Mouse (Mus musculus): ENCODE measurements around the gene Hlx. TPM values are rescaled to one million over a fixed set of nuclear protein-coding genes. Genes with fewer than 3 reads are reported as not detected.

Hlx gene
- polyA plus RNA-seq, 1 experiment from 2014 or later, result 8.1 TPM

DNA sequence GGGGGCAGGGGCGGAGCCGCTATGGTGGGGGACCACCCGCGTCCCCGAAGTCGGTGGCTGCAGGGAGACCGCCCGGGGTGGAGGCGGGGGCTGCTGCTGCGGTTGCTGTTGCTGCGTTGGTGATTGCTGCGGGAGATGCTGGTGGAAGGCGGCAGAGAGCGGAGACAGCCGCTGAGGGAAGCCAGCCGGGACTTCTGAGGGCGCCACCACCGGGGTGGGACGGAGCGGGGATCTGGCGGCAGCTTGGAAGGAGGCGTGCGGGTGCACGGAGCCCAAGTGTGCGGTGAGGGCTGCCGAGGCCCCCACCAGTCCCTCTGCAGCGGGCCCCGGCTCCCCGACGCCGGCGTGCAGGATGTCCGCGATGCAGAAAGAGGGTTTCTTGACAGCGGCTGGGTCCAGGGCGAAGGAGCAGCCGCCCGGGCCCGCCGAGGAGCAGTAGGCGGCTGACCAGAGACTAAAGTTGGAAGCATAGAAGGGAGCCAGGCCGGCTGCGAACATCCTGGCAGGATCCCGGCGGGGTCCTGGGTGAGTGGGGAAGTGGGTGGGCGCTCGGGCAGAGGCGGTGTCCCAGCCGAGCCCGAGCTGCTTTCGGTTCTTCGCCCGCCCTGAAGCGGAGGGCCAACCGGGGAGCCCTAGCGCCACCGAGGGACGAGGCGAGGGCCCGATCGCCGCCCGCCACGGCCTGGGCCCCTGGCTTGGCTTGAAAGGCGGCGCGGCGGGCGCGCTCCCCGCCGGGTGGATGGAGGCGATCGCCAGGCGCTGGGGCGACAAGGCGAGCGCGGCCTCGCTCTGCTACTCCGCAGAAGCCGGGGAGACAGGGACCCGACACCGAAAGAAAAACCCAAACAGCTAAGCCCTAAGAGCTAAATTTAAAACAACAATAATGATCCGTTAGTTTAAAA lies 524 bp downstream of the Hlx start:
- Histone ChIP-seq H3K27me3 (replicated peaks) (peaks cover 92% of the 10 kb centered on the region), H3K4me2 (peak overlapping the region; percentile 78), H3K36me3 (no peaks in the 10 kb centered on the region), H3K9me3 (no peaks in the 10 kb centered on the region), H3K27ac (replicated peaks) (peak overlapping the region; percentile 76), H3K9ac (peak overlapping the region; percentile 87), H3K4me3 (peak overlapping the region; percentile 63), H3K4me1 (peaks cover 38% of the 10 kb centered on the region)
- under 1% methylated on average over 81 of the region's 85 CpGs for WGBS
- no peak for ATAC-seq (ENCODE audit: extremely low read depth, insufficient number of reproducible peaks, low FRiP score, low TSS enrichment)

DNA sequence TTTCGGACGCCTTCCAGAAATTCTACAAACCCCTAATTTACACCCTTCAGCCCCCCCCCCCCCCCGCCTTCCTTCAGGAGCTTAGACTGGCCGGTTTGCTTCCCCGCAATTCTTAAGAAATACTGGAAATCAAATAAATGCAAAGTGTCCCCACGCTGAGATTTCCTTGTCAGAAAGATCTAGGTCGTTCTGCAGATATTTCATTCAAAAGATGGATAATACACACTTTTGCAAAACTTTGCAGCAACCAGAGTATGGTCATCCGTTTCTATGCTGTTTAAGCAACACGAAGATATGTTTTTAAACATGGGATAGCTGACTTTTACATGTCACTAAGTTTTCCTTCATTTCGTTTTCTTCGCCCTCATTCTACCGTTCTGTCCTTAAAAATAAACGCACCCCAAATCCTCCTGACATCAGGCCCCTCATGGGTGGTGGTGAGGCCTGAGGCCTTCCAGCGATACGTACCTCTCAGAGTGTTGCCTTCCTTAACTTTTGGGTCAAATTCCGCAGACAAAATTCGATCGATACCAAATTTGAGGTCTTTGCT lies 1.3 kb downstream of the Hlx start:
- no peak for ATAC-seq (ENCODE audit: extremely low read depth, insufficient number of reproducible peaks, low FRiP score, low TSS enrichment)
- Histone ChIP-seq H3K36me3 (no peaks in the 10 kb centered on the region), H3K4me2 (peak overlapping the region; percentile 78), H3K9me3 (no peaks in the 10 kb centered on the region), H3K4me1 (peaks cover 40% of the 10 kb centered on the region), H3K27me3 (replicated peaks) (peaks cover 92% of the 10 kb centered on the region), H3K9ac (peak overlapping the region; percentile 87), H3K27ac (replicated peaks) (peak overlapping the region; percentile 76), H3K4me3 (peak overlapping the region; percentile 63)
- 5% methylated on average over 18 of the region's 18 CpGs for whole genome bisulfite sequencing

- Histone ChIP-seq H3K9ac (peak overlapping the region; percentile 87), H3K27ac (replicated peaks) (no peak overlapping the region), H3K4me1 (peaks cover 40% of the 10 kb centered on the region), H3K9me3 (no peaks in the 10 kb centered on the region), H3K4me2 (peak overlapping the region; percentile 78), H3K4me3 (peak overlapping the region; percentile 63), H3K27me3 (replicated peaks) (peaks cover 92% of the 10 kb centered on the region), H3K36me3 (no peaks in the 10 kb centered on the region)
- no peak for ATAC-seq (ENCODE audit: extremely low read depth, insufficient number of reproducible peaks, low FRiP score, low TSS enrichment)
- 9% methylated on average over 12 of the region's 12 CpGs for WGBS
Observed at GRCm38 (mm10) chr1:184730453-184731013, 1.9 kb downstream of the Hlx start.

GRCm38 (mm10) chr1:184729357-184730140 lies 2.9 kb downstream of the Hlx start:
- Histone ChIP-seq H3K27me3 (replicated peaks) (peaks cover 93% of the 10 kb centered on the region), H3K36me3 (no peaks in the 10 kb centered on the region), H3K9ac (peak overlapping the region; percentile 87; the same call in 1 of the 2 replicates), H3K9me3 (no peaks in the 10 kb centered on the region), H3K4me1 (peaks cover 47% of the 10 kb centered on the region), H3K27ac (replicated peaks) (no peak overlapping the region), H3K4me3 (peak overlapping the region; percentile 63), H3K4me2 (peak overlapping the region; percentile 78)
- no peak for ATAC-seq (ENCODE audit: extremely low read depth, insufficient number of reproducible peaks, low FRiP score, low TSS enrichment)
- 11% methylated on average over 19 of the region's 19 CpGs for WGBS

DNA sequence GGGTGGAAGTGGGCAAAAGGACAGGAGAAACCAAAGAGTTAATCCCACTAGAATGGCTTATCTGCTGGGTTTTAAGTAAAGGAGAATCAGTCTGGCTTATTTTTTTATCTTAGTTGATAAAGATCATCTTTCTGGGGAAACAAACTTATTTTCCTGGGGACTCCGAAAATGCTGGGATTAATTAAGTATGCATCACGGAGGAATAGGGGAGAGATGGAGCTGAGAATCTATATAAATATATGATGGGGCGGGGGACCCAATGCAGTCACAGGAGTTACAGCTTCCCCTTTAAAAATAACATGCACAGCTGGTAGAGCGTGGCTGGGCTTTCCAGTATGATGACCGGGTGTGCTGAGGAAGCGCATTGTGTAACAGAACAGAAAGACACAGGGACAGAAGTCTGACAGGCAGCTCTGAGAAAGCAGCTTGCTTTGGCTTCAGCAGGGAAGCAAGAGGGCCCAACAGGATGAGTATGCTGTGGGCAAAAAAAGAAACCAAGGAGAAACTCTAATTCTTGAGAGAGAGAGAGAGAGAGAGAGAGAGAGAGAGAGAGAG lies 3.8 kb downstream of the Hlx start:
- Histone ChIP-seq H3K36me3 (no peaks in the 10 kb centered on the region), H3K27ac (replicated peaks) (no peak overlapping the region), H3K27me3 (replicated peaks) (peaks cover 93% of the 10 kb centered on the region), H3K4me1 (peaks cover 40% of the 10 kb centered on the region), H3K9me3 (no peaks in the 10 kb centered on the region), H3K4me2 (peak overlapping the region; percentile 78), H3K4me3 (peak overlapping the region; percentile 63), H3K9ac (0 out of 2 replicates have a peak overlapping the region, but pooled peaks have one; percentile 28)
- 14% methylated on average over 6 of the region's 6 CpGs for WGBS
- no peak for ATAC-seq (ENCODE audit: extremely low read depth, insufficient number of reproducible peaks, low FRiP score, low TSS enrichment)

DNA sequence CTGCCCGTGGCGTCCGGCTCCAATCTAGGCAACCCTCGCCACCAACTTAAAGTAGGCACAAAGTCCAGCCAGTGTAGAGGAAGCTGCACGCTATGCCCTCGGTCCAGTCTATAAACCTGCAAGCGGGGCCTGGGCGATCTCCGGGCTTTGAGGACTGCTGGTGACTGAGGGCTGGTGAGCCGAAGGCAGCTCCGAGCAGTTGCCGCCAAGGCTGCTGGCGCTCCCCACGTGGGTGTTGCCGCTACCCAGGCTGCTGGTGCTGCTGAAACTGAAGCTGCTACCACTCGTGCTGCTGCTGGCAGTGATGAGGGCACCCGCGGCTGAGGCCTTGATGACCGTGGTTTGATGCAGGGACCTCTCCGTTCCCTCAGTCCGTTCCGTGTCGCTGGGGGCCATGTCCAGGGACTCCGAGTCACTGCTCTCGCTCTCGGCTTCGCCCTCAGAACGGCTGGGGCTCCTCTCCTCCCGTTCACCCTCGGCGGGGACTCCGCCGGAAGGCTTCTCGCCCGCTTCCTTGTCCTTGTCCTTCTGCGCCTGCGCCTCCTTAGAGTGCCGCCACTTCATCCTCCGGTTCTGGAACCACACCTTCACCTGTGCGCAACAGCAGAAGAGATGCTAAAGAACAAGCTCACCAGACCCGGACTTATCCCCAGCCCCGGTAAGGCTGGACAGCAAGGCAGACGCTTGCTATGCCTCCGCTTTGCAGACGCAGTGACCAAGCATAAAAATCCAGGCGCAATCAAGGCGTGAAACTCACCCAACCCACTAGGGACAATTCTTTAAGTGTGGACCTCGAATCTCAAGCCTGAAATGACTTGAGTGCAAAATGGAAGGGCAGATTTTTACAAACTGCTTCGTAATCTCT lies 4.8 kb downstream of the Hlx start:
- peak overlapping the region; percentile 78 for H3K4me2 ChIP-seq
- H3K9ac ChIP-seq, result peak overlapping the region; percentile 62
- H3K36me3 ChIP-seq, result no peaks in the 10 kb centered on the region
- 11% methylated on average over 49 of the region's 49 CpGs for WGBS
- peak overlapping the region; percentile 63 for H3K4me3 ChIP-seq
- peaks cover 30% of the 10 kb centered on the region for H3K4me1 ChIP-seq
- H3K27me3 ChIP-seq (replicated peaks), result peaks cover 93% of the 10 kb centered on the region
- H3K27ac ChIP-seq (replicated peaks), result no peak overlapping the region
- ATAC-seq (ENCODE audit: extremely low read depth, insufficient number of reproducible peaks, low FRiP score, low TSS enrichment), result no peak
- no peaks in the 10 kb centered on the region for H3K9me3 ChIP-seq

GRCm38 (mm10) chr1:184726576-184727300 lies 5.7 kb downstream of the Hlx start:
- WGBS, result 25% methylated on average over 16 of the region's 16 CpGs
- H3K9ac ChIP-seq, result no peak overlapping the region

DNA sequence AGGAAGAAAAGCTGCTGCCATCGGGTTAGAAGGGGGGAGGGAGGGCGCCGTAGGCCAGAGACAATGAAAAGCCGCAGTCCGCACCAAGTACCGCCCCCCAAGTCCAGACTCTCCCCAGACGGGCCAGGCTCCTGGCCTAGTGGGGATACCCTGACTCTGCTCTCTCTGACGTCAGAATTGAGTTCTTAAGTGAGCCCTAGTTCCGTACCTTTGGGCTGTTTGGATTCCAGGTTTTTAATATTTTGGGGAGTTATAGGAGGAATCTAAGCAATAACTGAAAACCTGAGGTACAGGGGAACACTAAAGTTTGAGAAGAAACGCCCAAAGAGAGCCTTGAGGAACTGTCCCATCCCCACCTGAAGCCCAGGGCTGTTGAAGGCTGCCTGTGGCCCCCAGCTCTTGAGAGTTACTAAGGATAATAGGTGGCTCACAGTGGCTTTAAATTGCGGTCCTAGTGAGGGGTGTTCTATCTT lies 7.1 kb downstream of the Hlx start:
- Histone ChIP-seq H3K4me2 (no peak overlapping the region), H3K36me3 (no peaks in the 10 kb centered on the region), H3K9ac (no peak overlapping the region), H3K27ac (replicated peaks) (no peak overlapping the region), H3K27me3 (replicated peaks) (peaks cover 100% of the 10 kb centered on the region), H3K4me3 (no peak overlapping the region), H3K9me3 (no peaks in the 10 kb centered on the region), H3K4me1 (peaks cover 22% of the 10 kb centered on the region)
- WGBS, result 13% methylated on average over 11 of the region's 11 CpGs
- ATAC-seq (ENCODE audit: extremely low read depth, insufficient number of reproducible peaks, low FRiP score, low TSS enrichment), result no peak

More at GRCm38 (mm10) chr1:184726576-184727300, 5.7 kb downstream of the Hlx start:
- H3K27ac ChIP-seq (replicated peaks), result no peak overlapping the region
- peak overlapping the region; percentile 63 for H3K4me3 ChIP-seq
- H3K9me3 ChIP-seq, result no peaks in the 10 kb centered on the region
- peak overlapping the region; percentile 78 for H3K4me2 ChIP-seq
- peaks cover 100% of the 10 kb centered on the region for H3K27me3 ChIP-seq (replicated peaks)
- H3K36me3 ChIP-seq, result no peaks in the 10 kb centered on the region
- no peak for ATAC-seq (ENCODE audit: extremely low read depth, insufficient number of reproducible peaks, low FRiP score, low TSS enrichment)
- H3K4me1 ChIP-seq, result peaks cover 28% of the 10 kb centered on the region

DNA sequence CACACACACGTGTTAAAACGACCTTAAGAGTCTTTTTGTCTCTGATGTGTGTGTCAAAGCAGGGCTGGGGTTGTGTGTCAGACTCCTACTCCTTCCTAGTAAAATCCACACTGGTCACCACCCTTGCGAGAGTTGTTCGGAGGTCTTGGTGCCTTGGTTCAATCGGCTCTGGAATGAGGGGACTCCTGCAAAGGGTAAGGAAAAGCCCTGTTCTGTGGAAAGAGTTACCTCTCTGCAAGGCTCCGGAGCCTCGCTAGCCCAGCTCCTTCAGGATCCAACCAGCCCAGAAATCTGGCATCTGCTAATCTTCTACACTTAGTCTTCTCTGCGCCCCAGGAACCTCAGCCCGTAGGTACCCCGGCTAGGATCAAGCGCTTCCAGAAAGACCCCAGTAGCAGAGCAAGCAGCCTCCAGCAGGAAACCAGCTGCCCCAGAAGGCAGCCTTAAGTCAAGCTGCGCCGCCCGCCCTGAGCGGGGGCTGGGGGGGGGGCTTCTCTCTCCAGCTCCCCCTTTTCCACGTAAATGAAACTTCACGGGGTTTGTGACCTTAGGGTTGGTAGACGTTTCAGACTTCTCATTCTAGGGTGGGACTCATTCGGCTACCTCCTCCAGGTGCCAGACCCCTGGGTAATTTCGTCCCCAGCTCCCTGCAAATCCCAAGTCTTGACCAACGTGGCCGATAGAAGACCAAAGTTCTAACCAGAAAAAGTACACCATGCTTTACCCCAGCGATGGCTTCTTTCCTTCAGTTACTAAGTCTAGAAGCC lies 7.7 kb downstream of the Hlx start:
- no peak overlapping the region for H3K4me3 ChIP-seq
- H3K4me2 ChIP-seq, result no peak overlapping the region
- WGBS, result 7% methylated on average over 23 of the region's 23 CpGs
- no peaks in the 10 kb centered on the region for H3K36me3 ChIP-seq
- H3K4me1 ChIP-seq, result peaks cover 22% of the 10 kb centered on the region
- no peaks in the 10 kb centered on the region for H3K9me3 ChIP-seq
- peaks cover 100% of the 10 kb centered on the region for H3K27me3 ChIP-seq (replicated peaks)
- no peak overlapping the region for H3K9ac ChIP-seq
- no peak overlapping the region for H3K27ac ChIP-seq (replicated peaks)
- ATAC-seq (ENCODE audit: extremely low read depth, insufficient number of reproducible peaks, low FRiP score, low TSS enrichment), result no peak
